Mouse (Mus musculus): ENCODE measurements around the gene Slc36a2. TPM values are rescaled to one million over a fixed set of nuclear protein-coding genes. Genes with fewer than 3 reads are reported as not detected.

The Slc36a2 gene
- total and polyA plus RNA-seq, 3 experiments: 0.04 to 0.17 TPM; not detected in 1

DNA sequence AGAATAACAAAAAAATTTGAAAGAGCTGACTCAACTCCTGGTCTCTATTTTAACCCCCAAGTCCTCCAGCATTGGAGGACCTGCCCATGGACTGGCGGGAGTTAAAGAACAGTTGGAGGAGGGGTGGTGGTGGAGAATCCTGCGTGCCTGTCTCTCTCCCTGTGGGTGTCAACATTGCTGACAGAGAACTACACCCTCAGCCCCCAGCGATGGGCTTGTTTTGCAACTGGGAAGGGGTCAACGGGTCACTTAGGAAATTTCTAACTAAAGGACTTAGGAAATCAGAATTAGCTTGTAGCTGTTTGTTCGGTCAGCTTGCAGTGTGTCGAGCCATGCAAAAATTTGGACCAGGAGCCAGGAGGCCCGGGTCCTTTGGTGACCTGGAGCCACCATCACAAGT lies 1.8 kb downstream of the Slc36a2 start:
- H3K36me3 ChIP-seq (replicated peaks in 1 of 2; ENCODE audit: control insufficient read depth in 1 of 2, insufficient read depth in 1 of 2, low read length in 1 of 2): no peaks in the 10 kb centered on the region
- H3K27ac ChIP-seq (ENCODE audit: insufficient read depth, low read depth): no peak overlapping the region
- H3K79me2 ChIP-seq (replicated peaks; ENCODE audit: control insufficient read depth, extremely low read depth, insufficient read depth, poor library complexity, severe bottlenecking): no peaks in the 10 kb centered on the region
- dilution Hi-C loops (cut with MboI; ENCODE audit: extremely low pct_ligation_motif_present, extremely low pct_unique_long_range_greater_than_20kb, low sequenced_read_pairs) (no loop called here), in situ Hi-C loops (cut with MboI; ENCODE audit: low pct_ligation_motif_present, low pct_unique_long_range_greater_than_20kb, low sequenced_read_pairs) (no loop called here)
- TF ChIP-seq MXI1 (IDR thresholded peaks at IDR 0.05; ENCODE audit: low read depth, low read length): no peak
- no peaks in the 10 kb centered on the region for H3K4me1 ChIP-seq (ENCODE audit: control insufficient read depth in 1 of 2, insufficient read depth in 2 of 2)
- H3K9me3 ChIP-seq (replicated peaks; ENCODE audit: low read length): no peaks in the 10 kb centered on the region
- no peak overlapping the region for H3K9ac ChIP-seq (ENCODE audit: insufficient read depth, low read depth)
- no peak overlapping the region for H3K4me3 ChIP-seq (replicated peaks in 1 of 3; ENCODE audit: low read depth in 2 of 3, low read length in 2 of 3, poor library complexity in 1 of 3)
- DNase-seq (ENCODE audit: extremely low read depth): no peak
- H3K27me3 ChIP-seq (replicated peaks): peaks cover 84% of the 10 kb centered on the region
- no peak overlapping the region for H3K4me2 ChIP-seq (ENCODE audit: insufficient read depth, low read depth, poor library complexity, severe bottlenecking)

DNA sequence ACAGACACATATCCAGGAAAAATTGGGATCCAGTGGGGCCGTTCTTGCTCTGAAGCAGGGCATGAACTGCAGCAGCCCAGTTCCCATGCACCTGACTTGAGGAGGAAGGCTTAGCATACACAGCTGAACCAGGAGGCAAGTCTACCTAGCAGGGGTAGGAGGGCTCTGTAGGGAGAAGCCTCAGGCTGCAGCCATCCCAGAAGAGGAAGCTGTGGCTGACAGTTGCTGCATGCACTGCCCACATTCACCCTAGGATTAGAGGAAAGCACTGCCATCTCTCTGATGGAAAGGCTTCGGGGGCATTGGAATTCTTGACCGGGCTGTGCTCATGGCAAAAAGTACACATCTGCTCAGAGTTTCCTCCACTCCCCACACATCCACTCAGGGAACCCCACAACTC lies 5.0 kb downstream of the Slc36a2 start:
- Histone ChIP-seq H3K9me3 (replicated peaks; ENCODE audit: low read length) (no peaks in the 10 kb centered on the region), H3K79me2 (replicated peaks; ENCODE audit: control insufficient read depth, extremely low read depth, insufficient read depth, poor library complexity, severe bottlenecking) (no peaks in the 10 kb centered on the region), H3K27me3 (replicated peaks) (peaks cover 80% of the 10 kb centered on the region), H3K4me2 (ENCODE audit: insufficient read depth, low read depth, poor library complexity, severe bottlenecking) (no peak overlapping the region), H3K36me3 (replicated peaks in 1 of 2; ENCODE audit: control insufficient read depth in 1 of 2, insufficient read depth in 1 of 2, low read length in 1 of 2) (no peaks in the 10 kb centered on the region), H3K4me1 (ENCODE audit: control insufficient read depth in 1 of 2, insufficient read depth in 2 of 2) (no peaks in the 10 kb centered on the region), H3K27ac (ENCODE audit: insufficient read depth, low read depth) (no peak overlapping the region), H3K9ac (ENCODE audit: insufficient read depth, low read depth) (no peak overlapping the region), H3K4me3 (replicated peaks in 1 of 3; ENCODE audit: low read depth in 2 of 3, low read length in 2 of 3, poor library complexity in 1 of 3) (no peak overlapping the region)
- no peak for DNase-seq (ENCODE audit: extremely low read depth)
- no peak for TF ChIP-seq POLR2AphosphoS2 (IDR thresholded peaks at IDR 0.05; ENCODE audit: low read depth, low read length)
- no peak for TF ChIP-seq CTCF (conservative IDR thresholded peaks at IDR 0.05 in 1 of 2, IDR thresholded peaks at IDR 0.05 in 1 of 2; ENCODE audit: low read depth in 2 of 2, low read length in 2 of 2)
- TF ChIP-seq UBTF (IDR thresholded peaks at IDR 0.05; ENCODE audit: low read depth, low read length): no peak
- no peak for TF ChIP-seq MXI1 (IDR thresholded peaks at IDR 0.05; ENCODE audit: low read depth, low read length)
- TF ChIP-seq POLR2A (IDR thresholded peaks at IDR 0.05; ENCODE audit: low read depth, low read length): no peak
- no peak for TF ChIP-seq CHD1 (IDR thresholded peaks at IDR 0.05; ENCODE audit: low read depth, low read length)
- TF ChIP-seq NELFE (IDR thresholded peaks at IDR 0.05; ENCODE audit: low read depth, low read length): no peak
- no peak for TF ChIP-seq GABPA (IDR thresholded peaks at IDR 0.05; ENCODE audit: insufficient replicate concordance, low read depth, low read length)
- no peak for TF ChIP-seq E2F4 (IDR thresholded peaks at IDR 0.05; ENCODE audit: insufficient replicate concordance, low read depth, low read length)
- TF ChIP-seq KAT2A (IDR thresholded peaks at IDR 0.05; ENCODE audit: insufficient replicate concordance, low read length): no peak
- TF ChIP-seq TCF12 (IDR thresholded peaks at IDR 0.05; ENCODE audit: low read depth, low read length): no peak
- TF ChIP-seq USF2 (conservative IDR thresholded peaks at IDR 0.05; ENCODE audit: low read depth, low read length): no peak
- no peak for TF ChIP-seq SMC3 (IDR thresholded peaks at IDR 0.05; ENCODE audit: low read depth, low read length)
- TF ChIP-seq IRF4 (IDR thresholded peaks at IDR 0.05; ENCODE audit: low read depth, low read length): no peak
- no peak for TF ChIP-seq MAFK (IDR thresholded peaks at IDR 0.05; ENCODE audit: insufficient replicate concordance, low read length)
- in situ Hi-C loops (cut with MboI; ENCODE audit: low pct_ligation_motif_present, low pct_unique_long_range_greater_than_20kb, low sequenced_read_pairs) (no loop called here), dilution Hi-C loops (cut with MboI; ENCODE audit: extremely low pct_ligation_motif_present, extremely low pct_unique_long_range_greater_than_20kb, low sequenced_read_pairs) (no loop called here)

DNA sequence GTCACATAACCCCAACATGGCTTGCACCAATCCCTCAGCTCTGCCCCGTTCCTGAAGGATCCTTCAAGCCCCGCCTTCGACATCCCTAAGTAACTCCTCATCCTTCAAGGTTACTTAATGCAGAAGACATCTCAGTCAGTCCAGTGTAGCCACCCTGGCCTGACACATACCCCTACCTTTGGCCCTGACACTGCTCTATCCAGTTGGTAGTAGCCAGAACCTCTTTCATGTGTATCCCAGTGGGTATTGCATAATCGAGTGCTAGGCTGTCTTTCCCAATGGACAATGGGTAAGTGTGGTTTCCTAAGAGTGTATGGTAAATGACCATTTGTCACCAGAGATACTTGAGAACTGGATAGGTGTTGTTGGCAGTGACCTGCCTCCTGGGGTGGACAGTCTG lies 6.0 kb downstream of the Slc36a2 start:
- Histone ChIP-seq H3K9ac (ENCODE audit: insufficient read depth, low read depth) (no peak overlapping the region), H3K4me3 (replicated peaks in 1 of 3; ENCODE audit: low read depth in 2 of 3, low read length in 2 of 3, poor library complexity in 1 of 3) (no peak overlapping the region), H3K9me3 (replicated peaks; ENCODE audit: low read length) (no peaks in the 10 kb centered on the region), H3K27me3 (replicated peaks) (peaks cover 77% of the 10 kb centered on the region), H3K79me2 (replicated peaks; ENCODE audit: control insufficient read depth, extremely low read depth, insufficient read depth, poor library complexity, severe bottlenecking) (no peaks in the 10 kb centered on the region), H3K36me3 (replicated peaks in 1 of 2; ENCODE audit: control insufficient read depth in 1 of 2, insufficient read depth in 1 of 2, low read length in 1 of 2) (no peaks in the 10 kb centered on the region), H3K4me1 (ENCODE audit: control insufficient read depth in 1 of 2, insufficient read depth in 2 of 2) (no peaks in the 10 kb centered on the region), H3K4me2 (ENCODE audit: insufficient read depth, low read depth, poor library complexity, severe bottlenecking) (no peak overlapping the region), H3K27ac (ENCODE audit: insufficient read depth, low read depth) (no peak overlapping the region)
- dilution Hi-C loops (cut with MboI; ENCODE audit: extremely low pct_ligation_motif_present, extremely low pct_unique_long_range_greater_than_20kb, low sequenced_read_pairs) (no loop called here), in situ Hi-C loops (cut with MboI; ENCODE audit: low pct_ligation_motif_present, low pct_unique_long_range_greater_than_20kb, low sequenced_read_pairs) (no loop called here)
- no peak for TF ChIP-seq ELF1 (IDR thresholded peaks at IDR 0.05; ENCODE audit: low read depth, low read length)
- no peak for TF ChIP-seq MAX (IDR thresholded peaks at IDR 0.05; ENCODE audit: low read length)
- no peak for TF ChIP-seq MAZ (IDR thresholded peaks at IDR 0.05; ENCODE audit: low read depth, low read length)
- no peak for TF ChIP-seq TCF12 (IDR thresholded peaks at IDR 0.05; ENCODE audit: low read depth, low read length)
- TF ChIP-seq EP300 (IDR thresholded peaks at IDR 0.05; ENCODE audit: low read length): no peak
- TF ChIP-seq GABPA (IDR thresholded peaks at IDR 0.05; ENCODE audit: insufficient replicate concordance, low read depth, low read length): no peak
- TF ChIP-seq NRF1 (IDR thresholded peaks at IDR 0.05; ENCODE audit: low read depth, low read length): no peak
- no peak for TF ChIP-seq SMC3 (IDR thresholded peaks at IDR 0.05; ENCODE audit: low read depth, low read length)
- TF ChIP-seq BHLHE40 (IDR thresholded peaks at IDR 0.05; ENCODE audit: low read depth, low read length): no peak
- no peak for TF ChIP-seq ETS1 (conservative IDR thresholded peaks at IDR 0.05; ENCODE audit: low read depth, low read length)
- TF ChIP-seq MYC (IDR thresholded peaks at IDR 0.05; ENCODE audit: low read depth, low read length): no peak
- no peak for TF ChIP-seq SIN3A (IDR thresholded peaks at IDR 0.05; ENCODE audit: low read length)
- no peak for TF ChIP-seq CTCF (conservative IDR thresholded peaks at IDR 0.05 in 1 of 2, IDR thresholded peaks at IDR 0.05 in 1 of 2; ENCODE audit: low read depth in 2 of 2, low read length in 2 of 2)
- no peak for TF ChIP-seq USF1 (IDR thresholded peaks at IDR 0.05; ENCODE audit: low read depth, low read length)
- DNase-seq (ENCODE audit: extremely low read depth): no peak
